Mouse (Mus musculus) C2C12 (cell line): ENCODE data around the gene Acta1.

Source experiments
- CEBPB ChIP-seq: IDR thresholded peaks from one replicate; pipeline ENCODE4 v1.6.1; 2011; ENCODE audit warnings: low read depth, mild to moderate bottlenecking, control low read depth, moderate library complexity
- CTCF ChIP-seq: IDR thresholded peaks from one replicate; pipeline ENCODE4 v1.5.1; 2011; ENCODE audit not compliant: control insufficient read depth, insufficient read depth, insufficient read length
- USF1 ChIP-seq: IDR thresholded peaks from one replicate; pipeline ENCODE4 v1.6.1; 2011; ENCODE audit warnings: low read depth, mild to moderate bottlenecking, control low read depth, moderate library complexity

DNA sequence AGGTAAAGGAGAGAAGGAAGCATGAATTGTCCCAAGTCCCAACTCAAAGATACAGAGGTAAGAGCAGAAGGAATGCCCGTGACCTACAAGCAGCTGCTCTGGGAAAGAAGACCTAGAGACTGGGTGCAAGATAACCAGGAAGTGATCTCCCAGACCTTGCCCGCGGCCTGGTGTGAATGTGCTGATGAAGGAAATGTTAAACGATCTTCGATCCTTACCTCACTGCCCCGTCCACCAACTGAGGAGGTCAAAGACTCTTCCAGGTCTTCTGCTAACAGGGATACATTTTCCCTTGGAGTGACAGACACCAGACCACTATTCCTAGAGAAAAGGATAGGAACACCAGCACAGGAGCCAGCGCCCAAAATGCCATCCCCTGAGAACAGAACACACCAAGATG is 34.5 kb upstream of the Acta1 start:
- TF ChIP-seq CTCF (no peak), CEBPB (no peak), USF1 (no peak)
